Mouse (Mus musculus) stomach, postnatal 0 days (tissue): Measurements from ENCODE around the gene Prkce.

Source experiments
- CTCF ChIP-seq: IDR thresholded peaks from 2 replicates; pipeline ENCODE4 v1.5.1; 2016; ENCODE audit warnings: antibody characterized with exemption, low read depth, mild to moderate bottlenecking, moderate library complexity
- EP300 ChIP-seq: optimal IDR thresholded peaks from 2 replicates; pipeline ENCODE3; 2016; ENCODE audit warnings: antibody characterized with exemption

DNA sequence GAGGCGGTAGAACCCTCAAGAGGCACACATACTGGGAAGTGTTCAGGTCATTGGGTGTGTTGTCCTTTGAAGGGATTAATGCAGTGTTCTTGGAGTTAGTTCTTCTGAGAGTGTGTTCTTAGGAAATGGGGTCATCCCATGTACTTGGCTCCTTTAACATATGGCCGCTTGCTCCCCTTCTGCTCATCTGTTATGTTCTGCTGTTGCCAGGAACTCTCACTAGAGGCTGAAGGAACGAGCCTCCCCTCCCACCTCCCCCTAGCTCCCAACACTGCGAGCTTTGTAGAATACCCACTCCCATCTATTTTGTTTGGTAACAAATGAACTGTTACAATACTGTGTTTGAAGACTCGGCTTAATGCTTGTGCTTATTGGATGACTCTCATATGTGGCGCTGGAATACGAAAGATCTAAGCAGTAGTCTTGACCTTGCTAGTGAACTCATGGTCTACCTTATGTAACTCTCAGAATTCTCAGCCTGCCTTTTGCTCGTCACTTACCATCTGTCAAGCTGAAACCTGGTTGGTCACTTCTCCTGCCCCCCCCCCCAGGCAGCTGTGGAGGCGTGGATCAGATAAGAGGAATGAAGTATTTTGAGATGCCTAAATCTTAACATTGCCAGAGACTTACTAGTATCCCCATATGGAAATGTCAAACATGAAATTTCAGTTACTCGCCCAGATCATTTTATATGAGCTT is 58.1 kb downstream of the Prkce start:
- TF ChIP-seq CTCF: no peak
- no peak for TF ChIP-seq EP300
